Mouse (Mus musculus) left cerebral cortex, adult 6 months (tissue): Measurements from ENCODE around the gene Arhgap23. TPM values are rescaled to one million over a fixed set of nuclear protein-coding genes. Genes with fewer than 3 reads are reported as not detected.

ENCODE experiments used
- long read RNA-seq, 2 experiments: library from polyadenylated mRNA; unstranded; transcript quantifications; one replicate each; pipeline ENCODE4 v2.0.0; 2019 to 2020
- polyA plus RNA-seq: library from polyadenylated mRNA; unstranded; fragments of <200 nt; fragmentation: Nextera tagmentation; gene quantifications from 2 replicates; pipeline ENCODE4 v1.2.3, GENCODE M21; 2021

Gene Arhgap23
- polyA plus RNA-seq = 7.0 and 20.0 TPM in 2 replicates
- long read RNA-seq, experiment 1, partial matches to known transcripts = 0 of 13 reads
- long read RNA-seq, experiment 1, other reads (novel, unspliced or antisense) = 13 of 13 reads
- long read RNA-seq, experiment 2, partial matches to known transcripts = 0 of 12 reads
- long read RNA-seq, experiment 2, other reads (novel, unspliced or antisense) = 12 of 12 reads

DNA sequence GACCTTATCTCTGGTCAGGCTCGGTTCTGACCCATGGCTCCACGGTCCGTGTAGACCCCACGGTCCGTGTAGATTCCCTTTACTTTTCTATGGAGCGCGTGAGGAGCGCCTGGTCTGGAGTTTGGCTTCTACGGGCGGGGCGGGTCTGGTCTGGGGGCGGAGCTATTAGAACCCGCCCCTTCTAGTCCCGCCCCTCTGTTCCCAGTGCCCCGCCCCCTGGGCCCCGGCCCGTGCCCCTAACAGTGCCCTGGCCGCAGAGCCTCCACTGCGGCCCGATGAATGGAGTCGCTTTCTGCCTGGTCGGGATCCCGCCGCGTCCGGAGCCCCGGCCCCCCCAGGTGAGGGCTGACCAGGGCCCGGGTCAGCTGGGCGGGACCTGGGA is at the start of gene Arhgap23:
Arhgap23 (plus strand) TSS at position 204 of the 382 bp plus-strand sequence.

DNA sequence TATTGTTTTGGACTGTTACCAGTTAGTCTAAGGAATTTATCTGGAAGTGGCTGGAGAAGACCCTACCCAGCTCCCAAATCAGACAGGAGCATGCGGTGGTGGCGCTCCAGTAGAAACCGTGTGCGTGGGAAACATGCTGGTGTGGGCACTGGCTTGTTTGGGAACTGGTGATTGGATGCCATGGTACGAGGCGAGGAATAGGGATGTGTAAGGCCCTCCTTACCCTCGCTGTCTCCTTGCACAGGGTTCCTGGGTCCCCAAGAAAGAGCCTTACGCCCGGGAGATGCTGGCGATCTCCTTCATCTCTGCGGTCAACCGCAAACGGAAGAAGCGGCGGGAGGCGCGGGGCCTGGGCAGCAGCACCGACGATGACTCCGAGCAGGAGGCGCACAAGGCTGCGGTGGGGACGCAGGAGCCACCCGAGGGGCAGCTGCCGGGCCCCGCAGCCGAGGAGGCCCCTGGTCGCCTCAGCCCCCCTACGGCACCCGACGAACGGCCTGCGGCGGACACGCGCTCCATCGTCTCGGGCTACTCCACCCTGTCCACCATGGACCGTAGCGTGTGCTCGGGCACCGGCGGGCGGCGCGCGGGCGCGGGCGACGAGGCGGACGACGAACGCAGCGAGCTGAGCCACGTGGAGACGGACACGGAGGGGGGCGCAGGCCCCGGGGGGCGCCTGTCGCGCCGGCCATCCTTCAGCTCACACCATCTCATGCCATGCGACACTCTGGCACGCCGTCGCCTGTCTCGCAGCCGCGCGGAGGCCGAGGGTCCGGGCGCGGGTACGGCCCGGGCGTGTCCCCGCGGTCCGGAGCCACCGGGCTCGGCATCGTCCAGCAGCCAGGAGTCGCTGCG is 84.8 kb downstream of the Arhgap23 start, which contains the start of gene 4933428G20Rik:
4933428G20Rik (minus strand) TSS at position 476 of the 855 bp plus-strand sequence.

Other genes with a start within 250 kb of the Arhgap23 start
- 9.4 and 10.9 TPM in 2 replicates for gene Kpnb1, start 227.7 kb upstream of the Arhgap23 start, polyA plus RNA-seq
- gene Npepps, start 134.9 kb upstream of the Arhgap23 start, polyA plus RNA-seq = 51.0 and 70.0 TPM in 2 replicates
- 41.0 and 50.5 TPM in 2 replicates for gene Mrpl45, start 99.8 kb upstream of the Arhgap23 start, polyA plus RNA-seq
- gene Gpr179, start 63.5 kb upstream of the Arhgap23 start, polyA plus RNA-seq = 0.03 and 0.11 TPM in 2 replicates
- 5.8 and 6.8 TPM in 2 replicates for gene Socs7, start 53.0 kb upstream of the Arhgap23 start, polyA plus RNA-seq
- 0.08 TPM in 1 of 2 replicates, not detected in the other for gene 4933428G20Rik, start 84.8 kb downstream of the Arhgap23 start, polyA plus RNA-seq
- gene Srcin1, start 160.7 kb downstream of the Arhgap23 start, polyA plus RNA-seq = 5.1 and 15.8 TPM in 2 replicates
- 5.4 and 70.5 TPM in 2 replicates for gene Epop, start 214.2 kb downstream of the Arhgap23 start, polyA plus RNA-seq
- gene Mllt6, start 247.9 kb downstream of the Arhgap23 start, polyA plus RNA-seq = 4.9 and 7.0 TPM in 2 replicates